Mouse (Mus musculus): ENCODE measurements around the gene Pgam5. TPM values are rescaled to one million over a fixed set of nuclear protein-coding genes. Genes with fewer than 3 reads are reported as not detected.

Pgam5 gene
- polyA plus RNA-seq, 1 experiment from 2014 or later = 89.1 TPM

DNA sequence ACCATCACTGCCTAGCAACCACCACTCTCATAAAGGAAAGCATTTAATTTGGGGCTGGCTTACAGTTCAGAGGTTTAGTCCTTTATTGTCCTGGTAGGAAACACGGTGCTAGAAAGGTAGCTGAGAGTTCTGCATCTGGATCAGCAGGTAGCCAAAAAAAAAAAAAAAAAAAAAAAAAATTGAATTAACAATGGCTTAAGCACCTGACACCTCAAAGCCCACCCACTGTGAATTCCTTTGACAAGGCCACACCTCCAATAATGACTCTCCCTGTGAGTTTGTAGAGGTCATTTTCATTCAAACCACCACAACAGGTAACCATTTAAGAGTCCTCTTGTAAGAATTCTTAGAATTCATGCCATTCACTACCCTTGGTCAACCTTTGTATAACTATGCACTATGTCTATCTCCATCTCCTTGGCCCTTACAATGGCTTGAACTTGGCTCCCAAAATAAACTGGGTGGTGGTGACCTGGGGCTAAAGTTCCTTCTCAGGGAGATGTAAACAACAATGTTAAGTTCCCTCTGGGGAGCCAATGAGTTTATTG is 42.3 kb downstream of the Pgam5 start:
- ATAC-seq = no peak

DNA sequence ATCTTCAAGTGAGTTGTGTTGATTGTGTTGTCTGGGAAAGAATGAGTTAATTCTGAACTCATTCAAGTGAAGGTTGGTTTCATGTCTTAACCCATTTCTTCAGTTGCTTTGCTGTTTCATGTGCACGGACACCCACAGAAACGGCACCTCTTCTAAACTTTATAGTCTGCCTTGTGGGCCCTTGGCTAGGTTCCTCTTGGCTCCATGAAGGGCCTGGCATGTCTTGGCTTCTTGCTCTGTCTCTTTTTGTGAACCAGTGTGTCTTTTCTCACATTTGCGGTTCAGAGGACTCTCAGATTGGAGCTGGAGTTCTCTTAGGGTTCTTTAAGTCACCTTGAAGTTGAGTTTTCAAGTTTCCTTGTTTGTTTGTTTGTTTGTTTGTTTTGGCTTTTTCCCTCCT is 44.7 kb downstream of the Pgam5 start:
- no peak overlapping the region for H3K9ac ChIP-seq
- no peak overlapping the region for H3K27ac ChIP-seq
- H3K9me3 ChIP-seq (replicated peaks) = no peaks in the 10 kb centered on the region
- H3K27me3 ChIP-seq = no peaks in the 10 kb centered on the region
- peaks cover 3% of the 10 kb centered on the region for H3K4me1 ChIP-seq
- no peak overlapping the region for H3K4me2 ChIP-seq
- peaks cover 46% of the 10 kb centered on the region for H3K36me3 ChIP-seq (ENCODE audit: poor library complexity, severe bottlenecking)
- no peak overlapping the region for H3K4me3 ChIP-seq
- ATAC-seq = no peak
- WGBS = 86% methylated on average over 3 of the region's 3 CpGs

More for the DNA sequence above, 42.3 kb downstream of the Pgam5 start:
- Histone ChIP-seq H3K27ac (no peak overlapping the region), H3K4me1 (peaks cover 15% of the 10 kb centered on the region), H3K4me2 (no peak overlapping the region), H3K27me3 (no peaks in the 10 kb centered on the region), H3K36me3 (ENCODE audit: poor library complexity, severe bottlenecking) (peaks cover 23% of the 10 kb centered on the region), H3K4me3 (no peak overlapping the region), H3K9me3 (replicated peaks) (no peaks in the 10 kb centered on the region), H3K9ac (no peak overlapping the region)
- WGBS = 40% methylated on average over 1 of the region's 1 CpGs

DNA sequence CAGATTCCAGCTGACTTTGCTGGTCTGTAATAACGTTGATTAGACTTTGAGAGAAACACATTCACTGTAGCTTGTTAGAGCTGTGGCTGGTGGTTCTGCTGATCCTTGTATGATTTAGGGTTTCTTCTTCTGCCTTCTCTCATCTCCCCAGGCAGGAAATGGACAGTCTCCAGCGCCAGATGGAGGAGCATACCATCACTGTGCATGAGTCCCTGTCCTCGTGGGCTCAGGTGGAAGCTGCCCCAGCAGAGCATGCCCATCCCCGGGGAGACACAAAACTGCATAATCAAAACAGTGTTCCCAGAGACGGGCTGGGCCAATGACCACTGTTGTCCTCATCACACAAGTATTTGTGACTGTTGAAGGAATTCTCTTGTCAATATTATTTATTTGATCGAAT is 47.0 kb downstream of the Pgam5 start:
- Histone ChIP-seq H3K4me3 (no peak overlapping the region), H3K27me3 (no peaks in the 10 kb centered on the region), H3K9me3 (replicated peaks) (no peaks in the 10 kb centered on the region), H3K36me3 (ENCODE audit: poor library complexity, severe bottlenecking) (peaks cover 67% of the 10 kb centered on the region), H3K27ac (no peak overlapping the region), H3K4me2 (no peak overlapping the region), H3K4me1 (no peaks in the 10 kb centered on the region), H3K9ac (no peak overlapping the region)
- no peak for ATAC-seq
- 89% methylated on average over 6 of the region's 6 CpGs for WGBS

DNA sequence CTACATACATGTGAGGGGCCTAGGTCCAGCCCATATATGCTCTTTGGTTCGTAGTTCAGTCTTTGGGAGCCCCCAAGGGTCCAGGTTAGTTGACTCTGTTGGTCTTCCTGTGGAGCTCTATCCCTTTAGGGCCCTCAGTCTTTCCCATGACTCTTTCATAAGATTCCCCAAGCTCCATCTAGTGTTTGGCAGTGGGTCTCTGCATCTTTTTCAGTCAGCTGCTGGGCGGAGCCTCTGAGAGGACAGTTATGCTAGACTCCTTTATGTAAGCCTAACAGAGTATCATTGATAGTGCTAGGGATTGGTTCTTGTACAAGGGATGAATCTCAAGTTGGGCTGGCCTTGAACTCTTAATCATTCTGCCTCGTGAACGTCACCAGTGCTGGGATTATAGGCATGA is 49.4 kb downstream of the Pgam5 start:
- H3K27me3 ChIP-seq = no peaks in the 10 kb centered on the region
- H3K4me1 ChIP-seq = no peaks in the 10 kb centered on the region
- H3K27ac ChIP-seq = no peak overlapping the region
- no peak for ATAC-seq
- no peak overlapping the region for H3K4me3 ChIP-seq
- H3K4me2 ChIP-seq = no peak overlapping the region
- WGBS = 89% methylated on average over 4 of the region's 4 CpGs
- H3K9me3 ChIP-seq (replicated peaks) = no peaks in the 10 kb centered on the region
- no peak overlapping the region for H3K9ac ChIP-seq
- peaks cover 73% of the 10 kb centered on the region for H3K36me3 ChIP-seq (ENCODE audit: poor library complexity, severe bottlenecking)

DNA sequence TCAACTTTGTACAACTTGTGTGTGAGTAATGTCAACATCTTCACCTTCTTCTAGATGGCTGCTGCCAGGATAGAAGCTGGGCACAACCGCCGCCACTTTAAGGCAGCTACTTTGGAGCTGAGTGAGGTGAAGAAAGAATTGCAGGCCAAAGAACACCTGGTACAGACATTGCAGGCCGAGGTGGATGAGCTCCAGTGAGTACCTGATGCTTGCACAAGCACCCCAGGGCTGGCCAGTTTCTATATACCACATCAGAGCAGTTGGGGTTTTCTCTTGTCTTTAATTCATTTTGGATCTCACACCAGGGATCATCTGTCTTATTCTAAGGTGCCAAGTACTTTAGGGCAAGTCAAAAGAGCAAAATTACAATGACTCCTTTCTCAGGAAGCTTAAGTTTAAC is 52.9 kb downstream of the Pgam5 start:
- H3K9me3 ChIP-seq (replicated peaks) = no peaks in the 10 kb centered on the region
- no peak overlapping the region for H3K4me2 ChIP-seq
- H3K4me3 ChIP-seq = no peak overlapping the region
- H3K9ac ChIP-seq = no peak overlapping the region
- no peaks in the 10 kb centered on the region for H3K4me1 ChIP-seq
- H3K36me3 ChIP-seq (ENCODE audit: poor library complexity, severe bottlenecking) = peaks cover 88% of the 10 kb centered on the region
- 95% methylated on average over 3 of the region's 3 CpGs for WGBS
- no peak overlapping the region for H3K27ac ChIP-seq
- no peaks in the 10 kb centered on the region for H3K27me3 ChIP-seq
- ATAC-seq = no peak

DNA sequence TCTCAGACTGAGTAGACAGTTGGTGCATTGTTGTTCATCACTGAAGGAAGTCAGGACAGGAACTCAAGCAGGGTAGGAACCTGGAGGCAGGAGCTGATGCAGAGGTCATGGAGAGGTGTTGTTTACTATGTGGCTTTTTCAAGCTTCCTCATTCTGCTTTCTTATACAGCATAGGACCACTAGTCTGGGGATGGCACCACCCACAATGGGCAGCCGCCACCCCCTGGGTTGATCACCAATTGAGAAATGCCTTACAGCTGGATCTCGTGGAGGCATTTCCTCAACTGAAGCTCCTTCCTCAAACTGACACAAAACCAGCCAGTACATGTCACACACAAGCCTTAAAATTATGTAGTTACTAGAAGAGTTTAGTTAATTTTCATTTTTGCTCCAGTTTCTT is 58.4 kb downstream of the Pgam5 start:
- no peaks in the 10 kb centered on the region for H3K27me3 ChIP-seq
- WGBS = 85% methylated on average over 2 of the region's 2 CpGs
- no peaks in the 10 kb centered on the region for H3K4me1 ChIP-seq
- H3K36me3 ChIP-seq (ENCODE audit: poor library complexity, severe bottlenecking) = peaks cover 90% of the 10 kb centered on the region
- no peak overlapping the region for H3K4me2 ChIP-seq
- no peak overlapping the region for H3K27ac ChIP-seq
- ATAC-seq = no peak
- no peak overlapping the region for H3K4me3 ChIP-seq
- no peak overlapping the region for H3K9ac ChIP-seq
- no peaks in the 10 kb centered on the region for H3K9me3 ChIP-seq (replicated peaks)

Other genes with a start within 250 kb of the Pgam5 start
- 5.1 and 6.0 TPM in 2 replicates for gene Gm17655, start 197.4 kb downstream of the Pgam5 start, polyA plus RNA-seq (2015; fragmentation: Nextera tagmentation; extraction: Ambion mirVana)
- 0.88 and 1.1 TPM in 2 replicates for gene Gm35315, start 175.5 kb downstream of the Pgam5 start, polyA plus RNA-seq (2015; fragmentation: Nextera tagmentation; extraction: Ambion mirVana)
- gene Plcxd1, start 169.9 kb downstream of the Pgam5 start, polyA plus RNA-seq (2015; fragmentation: Nextera tagmentation; extraction: Ambion mirVana) = 1.6 and 1.8 TPM in 2 replicates
- gene Gtpbp6, start 161.7 kb downstream of the Pgam5 start, polyA plus RNA-seq (2015; fragmentation: Nextera tagmentation; extraction: Ambion mirVana) = 39.1 and 45.2 TPM in 2 replicates
- gene Zfp605, start 159.8 kb downstream of the Pgam5 start, polyA plus RNA-seq (2015; fragmentation: Nextera tagmentation; extraction: Ambion mirVana) = 15.5 TPM in 2 replicates
- 85.5 and 88.9 TPM in 2 replicates for gene Chfr, start 134.1 kb downstream of the Pgam5 start, polyA plus RNA-seq (2015; fragmentation: Nextera tagmentation; extraction: Ambion mirVana)
- 18.7 and 20.1 TPM in 2 replicates for gene Golga3, start 93.2 kb downstream of the Pgam5 start, polyA plus RNA-seq (2015; fragmentation: Nextera tagmentation; extraction: Ambion mirVana)
- 25.4 and 33.2 TPM in 2 replicates for gene Ankle2, start 38.9 kb downstream of the Pgam5 start, polyA plus RNA-seq (2015; fragmentation: Nextera tagmentation; extraction: Ambion mirVana)
- gene Pxmp2, start 16.3 kb upstream of the Pgam5 start, polyA plus RNA-seq (2015; fragmentation: Nextera tagmentation; extraction: Ambion mirVana) = 8.3 and 10.9 TPM in 2 replicates
- 24.2 and 29.5 TPM in 2 replicates for gene Pole, start 16.4 kb upstream of the Pgam5 start, polyA plus RNA-seq (2015; fragmentation: Nextera tagmentation; extraction: Ambion mirVana)
- gene P2rx2, start 73.3 kb upstream of the Pgam5 start, polyA plus RNA-seq (2015; fragmentation: Nextera tagmentation; extraction: Ambion mirVana) = 2.0 and 2.2 TPM in 2 replicates
- not detected in 2 replicates for gene Lrcol1, start 74.8 kb upstream of the Pgam5 start, polyA plus RNA-seq (2015; fragmentation: Nextera tagmentation; extraction: Ambion mirVana)
- gene Fbrsl1, start 178.6 kb upstream of the Pgam5 start, polyA plus RNA-seq (2015; fragmentation: Nextera tagmentation; extraction: Ambion mirVana) = 22.8 and 23.3 TPM in 2 replicates

Measured in forebrain, embryonic 13.5 days (tissue).